Mouse (Mus musculus) urinary bladder, postnatal 36 days (tissue): ENCODE data around the gene Zfp691.

ENCODE experiments used
- DNase-seq, 2 experiments: peaks; one replicate each; pipeline ENCODE4 v3.0.0; 2022; ENCODE audit warnings: low spot score in 2 of 2, mixed read lengths in 1 of 2

Zfp691 gene

DNA sequence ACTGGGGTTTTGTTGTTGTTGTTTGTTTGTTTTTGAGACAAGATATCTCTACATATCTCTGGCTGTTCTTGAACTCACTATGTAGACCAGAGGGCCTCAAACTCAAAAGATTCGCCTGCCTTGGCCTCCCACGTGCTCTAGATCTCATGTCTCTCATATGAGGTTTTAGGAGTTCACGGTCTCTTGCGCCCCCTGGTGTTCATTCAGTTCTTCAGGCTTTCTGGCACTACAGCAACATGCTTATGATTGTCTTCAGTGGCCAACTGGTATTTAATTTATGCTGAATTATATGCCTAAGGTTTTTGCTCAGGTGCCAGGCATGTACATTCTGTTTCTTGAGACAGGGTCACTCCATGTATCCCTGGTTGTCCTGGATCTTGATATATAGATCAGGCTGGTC lies 6.3 kb downstream of the Zfp691 start:
- peak; percentile 82 for DNase-seq

DNA sequence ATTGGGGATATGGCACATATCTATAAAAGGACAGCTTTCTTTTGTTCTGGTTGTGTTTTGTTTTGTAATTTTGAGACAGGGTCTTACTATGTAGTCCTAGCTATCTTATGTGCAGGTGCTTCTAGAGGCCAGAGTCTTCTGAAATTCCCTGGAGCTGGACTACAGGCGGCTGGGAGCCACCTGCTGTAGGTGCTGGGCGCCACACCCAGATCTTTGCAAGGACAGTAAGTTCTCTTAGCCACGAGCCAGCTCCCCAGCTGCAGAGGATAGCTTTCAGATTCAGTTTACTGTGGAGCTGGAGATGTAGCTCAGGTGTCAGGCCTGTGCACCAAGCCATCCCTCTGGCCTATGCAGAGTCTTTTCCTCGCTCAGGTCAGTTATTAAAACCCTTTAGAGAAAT lies 6.9 kb downstream of the Zfp691 start:
- no peak for DNase-seq

DNA sequence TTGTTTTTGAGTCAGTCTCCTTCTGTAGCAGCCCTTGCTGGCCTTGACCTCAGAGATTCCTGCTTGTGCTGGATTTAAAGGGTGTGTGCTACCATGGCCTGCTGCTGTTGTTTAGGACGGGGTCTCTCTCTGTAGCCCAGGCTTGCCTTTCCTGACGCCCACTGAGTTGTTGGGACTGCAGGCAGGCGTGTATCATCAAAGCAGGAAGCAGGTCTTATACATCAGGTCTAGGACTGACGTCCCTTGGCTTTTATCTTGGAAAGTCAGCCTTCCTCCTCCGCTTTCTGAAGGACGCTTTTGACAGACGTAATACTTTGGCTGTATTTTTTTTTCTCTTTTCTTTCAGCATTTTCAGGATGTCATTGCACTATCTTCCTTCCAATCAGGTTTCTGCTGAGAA lies 8.1 kb downstream of the Zfp691 start:
- no peak for DNase-seq

DNA sequence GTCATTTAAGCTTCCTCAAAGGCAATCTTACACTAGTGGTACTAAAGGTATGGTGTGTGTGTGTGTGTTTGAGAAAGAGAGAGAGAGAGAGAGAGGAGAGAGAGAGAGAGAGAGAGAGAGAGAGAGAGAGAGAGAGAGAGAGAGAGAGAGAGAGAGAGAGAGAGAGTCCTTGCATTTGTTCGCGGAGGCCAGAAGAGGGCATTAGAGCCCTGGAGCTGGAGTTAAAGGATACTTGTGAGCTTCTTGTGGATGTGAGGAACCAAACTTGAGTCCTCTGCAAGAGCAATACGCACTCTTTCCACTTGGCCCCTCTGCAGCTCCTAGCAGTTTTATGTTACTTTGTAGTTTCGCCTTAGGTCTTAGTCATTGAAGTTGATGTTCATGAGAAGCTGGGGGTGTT lies 11.0 kb downstream of the Zfp691 start:
- no peak for DNase-seq

DNA sequence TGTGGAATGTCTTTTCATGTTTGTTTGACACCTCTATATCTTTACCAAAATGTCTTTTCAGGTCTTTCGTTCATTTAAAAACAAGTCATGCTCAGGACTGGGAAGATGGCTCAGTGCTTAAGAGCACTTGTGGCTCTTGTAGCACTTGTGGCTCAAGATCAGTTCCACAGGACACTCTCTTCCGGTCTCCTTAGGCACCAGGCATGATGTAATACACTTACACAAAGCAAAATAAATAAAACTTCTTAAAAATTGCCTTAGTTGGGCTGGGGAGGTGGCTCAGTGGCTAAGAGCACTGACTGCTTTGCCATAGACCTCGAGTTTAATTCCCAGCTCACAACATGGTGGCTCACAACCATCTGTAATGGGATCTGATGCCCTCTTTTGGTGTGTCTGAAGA lies 12.6 kb downstream of the Zfp691 start:
- DNase-seq: no peak

DNA sequence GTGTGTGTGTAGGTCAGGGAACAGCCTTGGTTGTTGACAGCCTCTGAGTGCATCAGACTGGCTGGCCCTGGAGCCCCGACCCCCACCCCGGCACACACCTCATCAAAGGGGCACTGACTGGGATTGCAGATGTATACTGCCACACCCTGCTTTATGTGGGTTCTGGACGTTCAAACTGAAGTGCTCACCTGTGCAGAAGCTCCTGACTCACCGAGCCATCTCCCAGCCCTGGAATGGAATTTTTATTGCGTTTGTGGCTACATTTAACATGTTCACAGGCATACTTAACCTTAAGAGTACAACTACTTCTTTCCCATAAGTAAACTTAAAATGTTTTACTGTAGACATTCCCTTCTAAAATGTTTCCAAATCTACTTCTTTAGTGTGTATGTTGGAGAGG lies 16.1 kb downstream of the Zfp691 start:
- DNase-seq: no peak

DNA sequence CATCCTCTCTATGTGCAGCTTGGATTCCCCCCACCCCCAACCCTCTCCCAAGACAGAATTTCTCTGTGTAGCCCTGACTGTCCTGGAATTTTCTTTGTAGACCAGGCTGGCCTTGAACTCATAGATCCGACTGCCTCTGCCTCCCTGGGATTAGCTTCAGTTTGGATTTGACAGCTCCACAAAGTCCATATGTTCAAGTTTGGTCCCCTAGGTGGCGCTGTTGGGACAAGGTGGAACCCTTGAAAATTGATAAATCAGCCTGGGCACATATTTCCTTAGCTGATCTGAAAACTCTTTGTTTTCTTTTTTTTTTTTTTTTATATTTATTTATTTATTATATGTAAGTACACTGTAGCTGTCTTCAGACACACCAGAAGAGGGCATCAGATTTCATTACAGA lies 16.8 kb downstream of the Zfp691 start:
- DNase-seq: peak; percentile 44 to 64

DNA sequence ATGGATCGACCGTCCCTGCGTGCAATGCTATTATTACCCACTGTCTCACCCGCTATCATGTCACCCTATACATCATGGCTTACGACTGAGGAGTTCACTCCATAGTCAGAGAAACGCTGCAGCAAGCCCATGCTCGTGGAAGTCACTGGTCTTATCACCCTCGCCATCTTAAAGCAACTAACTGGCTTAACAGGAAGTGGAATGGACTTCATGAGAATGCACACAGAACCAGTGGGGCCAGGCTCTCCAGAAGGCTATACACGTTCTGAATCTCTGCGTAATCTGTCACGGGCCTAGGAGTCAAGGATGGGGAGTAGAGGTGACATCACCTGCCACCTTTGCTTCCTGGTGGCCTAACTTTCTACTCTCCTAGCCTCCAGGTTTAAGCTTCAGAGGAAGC lies 25.3 kb downstream of the Zfp691 start:
- DNase-seq: peak; percentile 32 to 51

DNA sequence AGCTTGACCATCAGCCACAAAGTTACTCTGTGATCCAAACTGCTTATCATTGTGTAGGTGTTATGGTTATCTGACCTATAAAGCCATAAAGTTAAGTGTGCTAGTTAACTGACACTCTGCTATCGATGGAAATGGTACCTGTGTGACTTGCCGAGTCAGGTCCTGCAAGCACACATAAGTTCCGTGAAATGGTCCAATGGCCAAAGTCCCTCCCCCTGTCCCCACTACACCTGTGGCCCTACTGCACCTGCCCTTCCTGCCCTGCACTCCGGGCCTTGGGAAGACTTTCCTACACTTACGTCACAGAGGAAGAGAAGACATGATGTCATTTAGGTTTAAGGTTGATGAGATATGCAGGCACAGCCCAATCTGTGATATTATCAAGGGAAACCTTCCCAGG lies 26.6 kb downstream of the Zfp691 start:
- DNase-seq: no peak

DNA sequence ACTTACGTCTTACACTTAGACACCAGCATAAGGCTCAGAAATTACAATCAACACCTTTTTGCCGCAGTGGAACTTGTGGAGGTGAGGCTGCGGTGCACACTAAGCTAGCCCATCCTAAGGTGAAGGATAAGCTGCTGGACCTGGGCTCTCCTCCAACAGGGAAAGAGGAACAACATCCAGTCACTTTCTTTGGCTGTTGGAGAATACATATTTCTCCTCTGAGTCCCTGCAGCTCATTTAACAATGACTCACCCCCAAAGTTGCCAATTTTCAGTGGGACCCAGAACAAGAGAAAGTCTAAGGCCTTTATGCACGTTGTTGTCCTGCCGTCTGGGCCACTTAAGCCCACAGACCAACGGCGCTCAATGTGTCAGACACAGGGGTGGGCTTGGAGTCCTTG lies 27.2 kb downstream of the Zfp691 start:
- DNase-seq: no peak

DNA sequence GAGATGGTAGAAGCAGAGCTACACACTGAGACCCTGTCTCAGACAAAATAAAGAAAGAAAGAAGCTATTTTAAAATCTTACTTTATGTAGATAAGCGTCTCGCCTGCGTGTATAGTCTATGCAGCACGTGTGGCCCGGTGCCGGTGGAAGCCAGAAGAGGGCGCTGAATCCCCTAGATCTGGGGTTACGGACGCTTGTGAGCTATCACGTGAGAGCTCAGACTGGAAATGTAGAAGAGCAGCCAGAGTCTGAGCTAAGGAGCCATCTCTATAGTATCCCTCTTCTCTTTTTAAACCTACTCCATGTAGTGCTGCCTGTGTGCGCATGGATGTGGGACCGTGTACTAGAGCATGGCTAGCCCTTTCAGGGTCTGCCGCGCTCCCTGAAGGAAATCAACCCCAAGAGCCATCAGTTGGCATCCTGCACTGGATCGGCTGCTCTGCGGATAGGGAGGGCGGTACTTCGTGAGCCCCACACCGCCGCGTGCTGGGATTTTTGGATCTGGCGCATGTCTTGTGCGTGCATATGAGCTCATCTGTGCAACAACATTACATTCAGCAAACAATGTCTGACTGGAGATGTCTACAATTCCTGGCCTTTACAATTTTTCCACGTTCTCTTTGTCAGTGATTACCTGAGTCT lies 31.6 kb downstream of the Zfp691 start:
- peak in 1 of 2 experiments; percentile 52 for DNase-seq

DNA sequence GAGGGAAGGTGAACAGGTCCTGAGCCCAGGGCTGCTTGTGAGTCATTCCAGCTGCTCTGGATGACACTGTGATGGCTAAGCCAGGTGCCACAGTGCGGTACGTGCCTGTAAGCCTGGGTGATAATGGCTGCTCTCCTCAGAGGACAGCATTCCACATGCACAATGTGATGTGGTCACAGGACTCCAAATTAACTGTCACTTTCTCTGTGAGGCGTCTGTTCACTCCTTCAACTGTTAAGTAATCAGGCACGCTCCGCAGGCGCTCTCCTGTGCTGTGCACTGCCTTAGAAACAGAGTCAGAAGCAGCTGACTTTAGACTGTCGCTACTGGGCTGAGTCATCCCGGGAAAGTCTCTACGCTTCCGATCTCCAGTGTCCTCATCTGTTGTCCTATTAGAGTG lies 32.8 kb downstream of the Zfp691 start:
- no peak for DNase-seq

DNA sequence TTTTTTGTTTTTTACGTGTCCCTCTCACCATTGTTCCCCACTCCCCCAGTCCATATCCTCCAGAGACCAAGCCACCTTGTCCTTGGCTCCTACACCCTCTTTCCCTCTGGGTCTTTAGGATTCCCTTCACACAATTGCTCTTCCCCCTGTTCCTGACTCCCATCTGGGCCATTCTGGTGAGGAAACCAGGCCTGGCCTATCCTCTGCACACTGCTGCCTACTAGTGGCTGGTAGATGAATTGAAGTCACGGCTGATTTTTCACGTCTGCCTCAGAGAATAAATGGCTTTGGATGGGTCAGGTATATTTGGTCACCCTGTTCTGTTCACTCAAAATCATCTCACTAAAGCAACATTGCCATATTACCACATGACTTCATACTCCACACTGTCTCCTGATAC lies 33.9 kb downstream of the Zfp691 start:
- no peak for DNase-seq

DNA sequence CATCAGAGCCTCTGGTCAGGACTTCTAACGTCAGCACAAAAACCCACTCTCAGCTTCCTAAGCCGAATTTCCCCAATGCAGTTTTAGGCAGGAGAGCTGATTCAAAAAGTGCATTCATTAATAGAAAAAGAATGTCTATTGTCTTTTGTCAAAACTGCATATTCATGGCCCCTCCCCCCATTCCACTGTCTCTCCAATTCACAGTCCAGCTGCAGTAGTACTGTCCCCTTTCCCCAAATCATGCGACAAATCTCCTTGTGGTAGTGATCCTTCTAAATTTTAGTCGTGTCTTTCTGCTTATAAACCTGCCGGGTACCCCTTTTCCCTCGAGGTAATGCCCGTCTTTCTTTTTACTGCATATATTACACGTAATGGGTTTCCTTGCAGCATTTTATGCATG lies 35.2 kb downstream of the Zfp691 start:
- DNase-seq: no peak

DNA sequence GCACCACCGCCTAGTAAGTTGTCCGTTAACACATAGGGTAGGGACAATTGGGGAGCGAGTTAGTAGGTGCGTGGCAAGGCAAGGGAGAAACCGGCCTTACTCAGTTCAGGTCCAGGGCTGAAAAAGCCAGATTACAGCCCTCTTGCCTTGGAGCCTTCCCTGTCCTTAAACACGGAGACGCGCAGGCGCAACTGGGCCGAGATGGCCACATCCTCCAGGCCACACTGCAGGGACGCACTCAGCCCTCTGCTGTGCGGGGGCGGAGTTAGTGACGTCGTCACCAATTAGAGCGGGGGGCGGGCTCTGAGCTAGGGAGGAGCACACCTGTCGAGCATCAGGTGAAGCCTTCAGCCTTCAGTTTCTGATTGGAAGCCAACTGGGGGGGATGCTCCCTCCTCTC lies 35.8 kb downstream of the Zfp691 start:
- peak; percentile 70 to 79 for DNase-seq

DNA sequence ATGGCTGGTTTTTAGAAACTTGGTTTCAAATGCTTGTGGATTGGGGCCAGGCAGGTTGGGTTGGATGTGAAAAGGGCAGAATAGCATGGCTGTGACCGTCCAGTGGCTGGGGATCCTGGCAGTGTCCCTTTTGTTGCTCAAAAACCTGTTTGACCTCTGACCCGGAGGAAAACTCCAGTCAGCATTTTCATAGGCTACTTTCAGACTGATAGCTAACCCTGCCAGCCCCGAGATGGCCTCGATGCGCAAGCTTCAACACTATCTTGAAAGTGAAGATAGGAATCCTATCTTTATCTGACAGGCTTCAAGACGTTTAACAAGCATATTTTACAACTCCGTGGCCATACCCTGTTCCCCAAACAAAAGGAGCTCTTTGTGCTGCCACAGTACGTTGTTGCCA lies 36.7 kb downstream of the Zfp691 start:
- DNase-seq: no peak

DNA sequence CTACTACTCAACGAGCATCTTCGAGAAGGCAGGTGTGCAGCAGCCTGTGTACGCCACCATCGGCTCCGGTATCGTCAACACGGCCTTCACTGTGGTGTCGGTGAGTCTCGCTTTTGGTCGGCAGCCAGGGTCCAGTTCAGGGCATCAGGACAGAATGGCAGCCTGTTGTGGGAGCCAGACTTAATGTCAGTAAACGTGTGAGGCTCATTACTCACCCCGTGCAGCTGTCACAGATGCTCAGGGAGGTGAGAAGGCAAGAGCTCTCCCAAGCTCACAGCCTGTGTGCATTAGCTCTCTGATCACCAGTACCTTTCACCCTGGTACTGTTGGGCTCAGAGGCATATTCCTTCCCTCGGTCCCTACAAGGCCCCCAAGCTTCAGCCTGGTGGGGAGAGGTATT lies 40.1 kb downstream of the Zfp691 start:
- DNase-seq: no peak

DNA sequence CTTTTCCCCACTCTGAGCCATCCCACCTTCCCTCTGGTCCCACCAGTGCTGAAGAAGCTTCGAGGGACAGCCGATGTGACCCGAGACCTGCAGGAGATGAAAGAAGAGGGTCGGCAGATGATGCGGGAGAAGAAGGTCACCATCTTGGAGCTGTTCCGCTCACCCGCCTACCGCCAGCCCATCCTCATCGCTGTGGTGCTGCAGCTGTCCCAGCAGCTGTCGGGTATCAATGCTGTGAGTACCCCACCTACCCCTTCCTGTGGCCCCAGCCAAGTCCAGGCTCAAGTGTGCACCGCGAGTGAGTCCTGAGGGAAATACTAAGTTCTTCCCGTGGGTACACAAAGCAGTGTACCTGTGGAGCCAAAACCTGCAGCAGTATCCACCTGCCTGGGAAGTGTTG lies 40.7 kb downstream of the Zfp691 start:
- no peak for DNase-seq

DNA sequence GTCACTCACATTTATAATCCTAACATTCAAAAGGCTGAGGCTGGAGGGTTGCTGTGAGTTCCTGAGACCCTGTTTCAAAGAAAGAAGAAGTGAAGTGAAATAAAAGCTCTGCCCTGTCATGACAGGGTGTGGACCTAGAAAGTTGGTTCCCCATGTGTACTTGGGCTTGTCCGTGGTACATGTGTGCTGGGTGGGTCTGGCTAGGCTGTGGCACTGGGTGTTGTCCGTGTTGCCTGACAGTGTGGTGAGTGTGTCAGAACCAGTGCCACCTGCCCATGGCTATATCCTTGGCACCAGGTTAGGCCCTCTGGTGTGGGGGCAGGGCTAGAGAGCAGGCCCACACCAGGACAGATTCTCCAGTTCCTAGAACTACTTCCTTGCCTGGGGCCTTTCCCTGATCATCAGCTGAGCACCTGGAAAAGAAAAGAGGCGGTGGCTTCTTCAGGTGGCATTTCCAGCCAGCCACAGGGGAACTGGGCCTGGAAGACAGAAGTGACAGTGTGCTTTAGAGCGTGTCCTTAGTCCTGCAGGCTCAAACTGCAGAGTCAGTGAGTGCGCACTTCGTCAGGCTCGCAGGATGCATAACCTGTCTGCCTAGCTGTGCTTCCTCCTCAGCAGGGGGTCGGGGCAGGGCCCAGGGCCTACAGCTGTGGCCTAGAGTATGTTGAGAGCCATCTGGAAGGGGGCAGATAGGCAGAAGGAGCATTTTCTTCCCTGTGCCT lies 42.6 kb downstream of the Zfp691 start:
- no peak for DNase-seq

DNA sequence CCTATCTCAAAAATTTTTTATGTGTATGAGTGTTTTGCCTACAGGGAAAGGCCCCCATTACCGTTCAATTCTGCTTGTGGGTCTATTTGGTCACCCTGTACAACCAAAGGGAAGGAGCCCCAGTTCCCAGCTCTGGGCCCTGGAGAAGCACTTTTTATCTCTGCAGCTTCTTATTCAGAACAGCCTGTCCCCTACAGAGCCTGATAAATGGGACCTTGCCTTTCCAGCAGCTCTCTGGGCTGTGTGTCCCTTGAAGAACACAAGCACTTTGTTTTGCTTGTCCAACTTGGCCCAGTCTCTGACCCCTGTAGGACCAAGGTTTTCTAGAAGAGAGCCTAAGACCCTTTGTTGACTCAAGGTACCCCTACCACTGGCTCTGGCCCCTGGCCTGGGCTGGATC lies 44.9 kb downstream of the Zfp691 start:
- DNase-seq: no peak

DNA sequence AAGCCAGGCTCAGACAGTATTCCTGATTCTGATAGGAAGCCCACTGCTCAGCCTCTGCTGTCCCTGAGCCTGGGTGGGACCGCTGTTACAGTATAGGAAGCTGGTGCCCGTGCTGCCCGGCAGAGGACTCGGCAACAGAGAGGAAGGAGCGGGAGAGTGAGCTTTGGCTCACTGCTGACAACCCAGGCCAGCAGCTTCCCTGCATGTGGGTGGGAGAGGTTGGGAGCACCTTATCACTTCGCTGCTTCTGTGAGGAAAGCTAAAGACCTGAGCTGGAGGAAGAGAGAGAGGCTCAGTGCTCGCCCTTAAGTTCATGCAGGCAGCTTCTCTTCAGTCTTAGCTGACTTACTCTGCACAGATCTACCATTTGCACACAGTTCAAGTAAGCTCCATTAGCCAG lies 45.4 kb downstream of the Zfp691 start:
- DNase-seq: no peak

DNA sequence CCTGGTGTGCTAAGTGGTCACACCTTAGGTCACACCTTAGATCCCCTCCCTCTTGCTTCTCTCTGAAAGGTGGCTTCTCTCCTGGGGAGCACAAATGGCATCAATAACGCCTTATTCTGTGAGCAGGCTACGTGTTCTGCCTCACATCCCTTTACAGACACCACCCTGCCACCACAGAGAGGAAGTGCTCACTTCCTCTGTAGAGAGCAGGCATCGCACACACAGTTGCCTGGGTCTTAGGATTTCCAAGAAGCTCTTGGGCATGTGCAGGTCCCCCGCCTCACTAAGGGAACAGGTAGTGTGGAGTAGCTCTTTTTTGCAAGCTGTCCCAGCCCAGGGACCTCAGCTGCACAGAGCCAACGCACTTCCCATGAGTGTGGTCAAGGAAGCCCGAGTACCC lies 46.8 kb downstream of the Zfp691 start:
- no peak for DNase-seq

DNA sequence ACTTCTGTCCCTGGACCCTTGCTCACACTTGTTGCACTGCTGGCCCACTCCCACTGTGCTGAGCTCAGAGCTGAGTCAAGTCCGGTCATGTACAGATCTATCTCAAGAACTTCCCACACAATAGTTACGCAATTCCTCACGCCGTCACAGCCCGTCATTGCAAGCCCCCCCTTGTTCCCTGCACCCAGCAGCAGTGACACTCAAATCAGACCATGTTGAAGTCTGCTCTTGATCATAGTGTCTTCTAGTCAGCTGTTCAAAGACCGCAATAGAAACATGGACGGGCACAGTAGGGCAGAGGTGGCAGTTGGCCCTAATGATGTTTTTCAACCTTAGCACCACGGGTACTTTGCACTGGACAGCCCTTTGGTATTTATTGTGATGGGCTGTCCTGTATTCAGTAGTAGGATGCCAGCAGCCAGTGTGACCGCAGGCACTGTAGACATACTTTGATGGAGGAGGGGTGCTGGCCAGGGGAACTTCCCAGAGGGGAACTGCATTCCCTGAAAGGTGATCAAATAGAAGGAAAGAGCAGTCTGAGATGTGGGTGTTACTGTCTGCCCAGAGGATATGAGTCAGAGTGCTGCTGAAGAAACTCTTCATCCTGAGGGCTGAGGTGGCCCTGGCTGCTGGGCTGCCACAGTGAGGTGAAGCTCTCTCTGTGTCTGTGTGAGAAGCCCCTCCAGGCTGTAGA lies 48.3 kb downstream of the Zfp691 start:
- peak in 1 of 2 experiments; percentile 47 for DNase-seq
